Mouse (Mus musculus): ENCODE measurements around the gene Dennd1a.
A peak's percentile ranks its signal among the peaks of the same experiment; 100 is the strongest.

The Dennd1a gene

DNA sequence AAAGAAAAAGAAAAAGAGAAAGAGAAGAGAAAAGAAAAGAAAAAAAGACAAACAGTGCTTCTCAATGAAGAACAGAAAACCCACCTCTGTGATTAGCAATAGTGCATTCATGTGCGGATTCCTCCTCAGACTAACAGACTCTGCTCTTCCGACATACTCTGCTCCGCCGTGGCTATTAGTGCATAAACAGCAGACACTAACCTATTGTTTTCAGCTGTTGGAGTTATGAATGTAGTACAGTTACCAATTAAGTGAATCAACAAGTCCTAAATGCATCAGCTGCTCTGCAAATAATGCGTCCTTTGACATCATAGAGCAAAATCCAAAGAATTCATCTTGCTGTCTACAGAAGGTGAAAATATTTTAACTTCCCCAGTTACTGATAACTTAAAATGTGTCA, 121.2 kb downstream of the Dennd1a start:
- DNase-seq (ENCODE audit: extremely low read depth, low read depth), result no peak

GRCm38 (mm10) chr2:38164326-38165035, 122.7 kb downstream of the Dennd1a start:
- DNase-seq (ENCODE audit: extremely low read depth, low read depth), result no peak

GRCm38 (mm10) chr2:38162486-38162885, 124.7 kb downstream of the Dennd1a start:
- no peak for DNase-seq (ENCODE audit: extremely low read depth, low read depth)

DNA sequence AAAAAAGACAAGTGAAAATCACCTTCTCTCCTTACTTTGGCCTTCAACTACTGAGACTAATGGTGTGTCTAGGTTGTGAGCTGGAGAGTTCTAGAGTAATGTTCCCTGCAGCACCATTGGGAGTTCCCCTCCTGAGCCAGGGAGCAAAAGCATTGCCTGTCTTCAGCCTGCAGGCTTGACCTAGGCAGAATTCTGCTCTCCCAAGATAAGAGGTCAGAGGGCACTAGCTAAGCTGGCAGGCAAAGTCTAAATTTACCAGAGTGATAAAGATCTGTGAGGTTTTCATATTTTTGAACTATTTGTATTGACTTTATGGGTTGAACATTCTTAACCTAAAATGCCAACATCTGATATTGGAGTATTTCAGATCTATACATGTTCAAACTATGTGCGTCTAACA, 125.7 kb downstream of the Dennd1a start:
- DNase-seq (ENCODE audit: extremely low read depth, low read depth), result no peak

DNA sequence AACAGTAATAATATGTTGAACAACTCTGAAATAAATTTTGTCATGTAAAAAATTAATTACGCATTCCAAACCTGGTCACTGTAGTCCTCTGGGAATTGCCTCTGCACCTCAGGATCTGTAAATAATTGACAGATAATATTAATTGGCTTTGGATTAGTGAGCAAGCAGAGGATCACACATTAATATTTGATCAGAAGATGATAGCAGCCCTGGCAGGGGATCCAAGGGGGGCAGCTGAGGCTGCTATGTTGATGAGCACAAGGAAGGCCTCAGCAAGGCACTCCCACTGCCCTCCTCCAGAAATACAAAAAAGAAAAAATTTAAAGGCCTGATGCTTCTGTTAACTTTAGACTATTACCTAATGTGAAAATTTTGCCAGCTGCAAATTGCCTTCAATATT, 127.5 kb downstream of the Dennd1a start:
- DNase-seq (ENCODE audit: extremely low read depth, low read depth), result no peak

DNA sequence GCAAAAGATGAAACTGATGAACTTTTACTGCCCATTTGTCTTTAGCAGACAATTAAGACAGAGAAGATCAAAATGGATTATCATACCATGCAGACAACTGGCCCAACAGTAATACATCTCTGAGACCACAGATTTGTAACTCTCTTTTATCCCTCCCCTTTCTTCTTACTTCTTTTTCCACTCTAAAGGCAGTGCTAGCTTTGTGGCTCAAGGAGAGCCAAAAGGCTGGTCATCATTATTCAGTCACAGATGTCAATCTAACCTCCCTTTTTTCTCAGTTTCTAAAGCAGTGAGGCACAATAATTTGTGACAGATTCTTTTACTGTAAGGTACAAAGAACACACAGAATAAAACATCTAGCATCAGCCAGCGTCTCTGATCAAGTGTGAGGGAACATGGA, 130.2 kb downstream of the Dennd1a start:
- DNase-seq (ENCODE audit: extremely low read depth, low read depth), result no peak

GRCm38 (mm10) chr2:38156001-38156400, 131.2 kb downstream of the Dennd1a start:
- DNase-seq (ENCODE audit: extremely low read depth, low read depth), result no peak

DNA sequence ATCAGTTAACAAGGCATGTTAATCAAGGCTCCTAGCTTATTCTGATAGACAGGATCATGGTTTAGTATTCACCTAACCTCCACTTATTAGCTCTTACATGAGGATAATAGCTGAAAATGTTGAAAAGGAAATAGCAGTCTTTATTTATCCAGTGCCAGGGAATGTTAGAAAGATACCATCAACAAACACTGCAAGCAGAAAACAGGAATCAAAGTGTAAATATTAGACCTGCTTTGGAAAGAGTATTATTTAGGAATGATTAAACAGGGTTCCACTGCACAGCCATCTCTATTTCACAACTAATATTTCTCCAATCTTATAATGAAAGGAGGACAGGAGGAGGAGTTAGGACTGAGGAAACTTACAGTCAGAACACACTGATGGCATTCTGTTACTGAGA, 142.4 kb downstream of the Dennd1a start:
- DNase-seq (ENCODE audit: extremely low read depth, low read depth), result no peak

GRCm38 (mm10) chr2:38144067-38144779, 143.0 kb downstream of the Dennd1a start:
- no peak for DNase-seq (ENCODE audit: extremely low read depth, low read depth)

GRCm38 (mm10) chr2:38142905-38143304, 144.3 kb downstream of the Dennd1a start:
- DNase-seq (ENCODE audit: extremely low read depth, low read depth), result no peak

- no peak for DNase-seq (ENCODE audit: extremely low read depth, low read depth)
Measured at GRCm38 (mm10) chr2:38142210-38142609, 145.0 kb downstream of the Dennd1a start.

GRCm38 (mm10) chr2:38139536-38139935, 147.7 kb downstream of the Dennd1a start:
- DNase-seq (ENCODE audit: extremely low read depth, low read depth), result no peak

GRCm38 (mm10) chr2:38137086-38137485, 150.1 kb downstream of the Dennd1a start:
- no peak for DNase-seq (ENCODE audit: extremely low read depth, low read depth)

DNA sequence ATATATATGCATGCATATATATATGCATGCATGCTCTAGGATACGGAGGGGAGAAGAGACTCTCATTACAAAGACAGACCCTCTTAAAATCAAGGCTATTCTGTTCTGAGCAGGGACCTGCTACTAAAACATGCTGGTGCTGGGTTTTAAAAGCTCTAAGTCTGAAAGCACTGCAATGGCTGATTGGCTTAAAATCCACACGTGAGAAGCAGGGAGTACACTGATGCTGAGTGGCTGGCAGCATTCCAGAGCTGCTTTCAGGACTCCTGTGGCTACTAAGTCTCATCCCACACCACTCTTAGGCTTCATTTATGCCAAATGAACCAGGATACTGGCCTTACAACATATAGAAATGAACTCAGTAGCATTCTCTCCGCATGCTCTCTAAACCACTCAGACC, 151.8 kb downstream of the Dennd1a start:
- no peak for DNase-seq (ENCODE audit: extremely low read depth, low read depth)

- no peak for DNase-seq (ENCODE audit: extremely low read depth, low read depth)
Measured at GRCm38 (mm10) chr2:38133036-38133825, 154.0 kb downstream of the Dennd1a start.

DNA sequence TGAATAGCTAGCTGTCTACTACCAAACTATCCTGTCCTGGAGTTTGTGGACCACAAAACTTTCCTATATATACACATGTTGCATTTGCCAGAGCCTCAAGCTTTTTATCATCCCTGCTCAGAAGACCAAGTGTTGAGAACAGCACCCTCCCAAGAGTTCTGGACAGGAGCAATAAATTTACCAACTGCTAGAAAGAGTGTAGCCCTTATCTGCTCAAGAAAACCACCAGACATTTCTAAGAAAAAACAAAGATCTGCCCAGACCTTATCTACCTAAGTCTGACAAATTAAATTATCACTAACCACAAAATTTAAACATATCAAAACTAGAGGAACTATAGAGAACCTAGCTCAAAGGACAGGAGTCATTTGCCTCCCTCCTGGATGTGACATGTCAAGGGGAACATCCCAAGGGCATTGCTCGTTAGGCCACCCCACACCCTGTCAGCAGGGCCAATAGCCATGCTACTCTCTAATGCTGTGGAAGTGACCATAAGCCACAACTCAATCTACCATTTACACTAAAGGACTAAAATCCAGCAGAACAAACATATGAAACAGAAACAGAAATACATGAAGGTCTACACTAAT, 154.9 kb downstream of the Dennd1a start:
- peak; percentile 89 for DNase-seq (ENCODE audit: extremely low read depth, low read depth)

DNA sequence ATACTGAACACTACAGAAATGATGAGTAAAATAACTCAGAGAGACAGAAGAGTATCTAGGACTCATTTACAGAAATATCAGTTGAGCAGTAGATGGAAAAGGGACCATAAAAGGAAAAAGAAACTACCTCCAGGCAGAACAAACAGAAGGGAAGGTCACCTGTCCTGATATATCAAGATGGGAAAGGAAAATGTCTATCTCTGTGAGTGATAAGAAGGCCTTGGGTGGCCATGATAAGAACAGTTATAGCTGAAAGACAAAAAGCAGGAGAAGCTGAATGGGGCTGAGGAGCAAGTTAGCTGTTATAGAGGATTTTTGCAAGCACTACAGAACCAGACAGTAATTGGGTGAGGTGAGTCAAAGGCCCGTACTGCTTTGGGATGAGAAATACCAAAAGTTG, 155.7 kb downstream of the Dennd1a start:
- DNase-seq (ENCODE audit: extremely low read depth, low read depth), result no peak

DNA sequence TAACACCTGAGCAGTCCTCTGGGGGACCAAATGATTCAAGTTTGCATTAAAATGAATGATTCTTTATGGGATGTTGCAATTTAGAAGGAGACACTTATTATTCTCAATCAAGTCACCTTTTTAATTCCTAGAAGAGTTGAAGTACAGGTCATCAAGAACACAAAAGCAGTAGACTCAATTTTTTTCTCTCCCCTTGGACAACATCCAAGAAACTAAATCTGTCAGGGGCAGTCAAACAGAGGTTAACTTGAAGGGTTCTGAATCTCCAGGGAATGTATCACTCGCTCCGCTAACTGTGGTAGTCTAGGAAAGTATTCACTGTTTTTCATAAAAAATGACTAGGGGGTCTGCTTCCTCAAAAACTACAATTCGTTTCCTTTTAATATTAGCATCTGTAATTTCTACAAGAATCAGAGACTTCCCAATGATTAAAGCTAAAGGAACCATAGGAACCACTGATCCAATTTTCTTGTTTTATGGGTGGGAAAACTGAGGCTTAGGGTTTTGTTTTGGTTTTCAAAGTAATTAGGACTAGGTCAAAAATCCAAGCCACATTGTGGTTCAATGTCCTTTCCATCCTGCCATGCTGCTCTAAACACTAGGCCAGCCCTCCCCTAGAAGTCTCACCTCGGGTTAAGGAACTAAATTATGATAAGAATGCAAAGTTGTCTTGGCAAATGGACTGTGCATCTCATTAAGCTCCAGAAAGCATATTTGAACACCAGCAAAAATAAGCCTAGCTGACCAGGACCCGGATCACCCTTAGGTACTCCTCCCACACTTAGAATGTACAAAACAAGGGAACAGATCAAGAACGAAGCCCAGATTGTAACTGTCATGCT, 157.0 kb downstream of the Dennd1a start:
- no peak for DNase-seq (ENCODE audit: extremely low read depth, low read depth)

GRCm38 (mm10) chr2:38126383-38126732, 160.8 kb downstream of the Dennd1a start:
- peak; percentile 96 for DNase-seq (ENCODE audit: extremely low read depth, low read depth)

DNA sequence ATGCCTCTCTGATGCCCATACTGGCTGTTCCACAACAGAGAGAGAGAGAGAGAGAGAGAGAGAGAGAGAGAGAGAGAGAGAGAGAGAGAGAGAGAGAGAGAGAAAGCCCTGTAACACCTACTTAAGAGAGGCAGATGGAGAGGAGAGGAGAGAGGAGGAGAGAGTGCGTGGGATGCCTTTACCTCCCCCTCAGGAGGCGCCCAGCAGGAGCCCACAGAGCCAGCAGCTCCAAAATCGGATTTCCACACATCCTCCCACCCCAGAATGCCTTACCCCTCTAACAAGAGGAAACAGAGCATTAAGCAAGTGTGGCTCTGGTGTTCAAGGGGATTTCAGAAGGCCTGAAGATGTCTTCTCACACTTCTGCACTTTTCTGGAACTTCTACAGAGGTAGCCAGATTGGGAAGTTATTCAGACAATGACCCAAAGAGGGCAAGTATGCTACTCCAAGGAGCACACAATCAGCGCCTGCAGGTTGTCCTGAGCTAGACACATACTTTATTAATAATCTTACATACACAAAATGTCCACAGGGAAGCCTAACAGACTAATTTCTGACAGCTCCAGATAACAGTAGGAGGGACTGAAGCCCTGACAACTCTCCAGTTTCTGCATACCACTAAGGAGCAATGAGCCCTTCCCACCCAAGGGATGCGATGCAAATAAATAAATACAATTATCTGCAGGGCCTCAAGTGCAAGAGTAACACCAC, 161.4 kb downstream of the Dennd1a start:
- peak; percentile 94 for DNase-seq (ENCODE audit: extremely low read depth, low read depth)

Data from MEL-GATA-1-ER (cell line).